Mouse (Mus musculus): Measurements from ENCODE around the gene Osbpl6. TPM values are rescaled to one million over a fixed set of nuclear protein-coding genes. Genes with fewer than 3 reads are reported as not detected.

Osbpl6 gene
- total and polyA plus RNA-seq, 2 experiments from 2014 or later = 30.9 to 37.8 TPM

DNA sequence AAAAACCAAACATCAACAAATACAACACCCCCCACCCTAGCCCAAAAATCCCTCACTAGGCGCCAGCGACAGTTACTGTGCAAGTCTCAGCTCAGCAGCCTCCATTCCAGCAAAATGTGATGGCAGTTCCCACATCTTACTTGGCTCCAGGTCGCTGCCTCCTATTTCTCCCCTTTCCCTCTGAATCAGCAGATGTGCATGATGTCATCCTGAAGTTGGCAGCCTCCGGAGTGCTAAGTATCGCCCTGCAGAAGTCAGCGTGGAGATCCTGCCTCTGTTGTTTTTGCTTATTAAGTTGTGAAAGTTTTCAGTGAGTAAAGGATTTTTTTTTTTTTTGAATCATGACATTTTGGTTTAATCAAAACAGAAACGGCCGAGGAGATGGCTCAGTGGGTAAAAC, 61.9 kb downstream of the Osbpl6 start:
- Histone ChIP-seq H3K27me3 (ENCODE audit: insufficient read depth, low read length) (no peaks in the 10 kb centered on the region), H3K27ac (no peak overlapping the region), H3K4me2 (ENCODE audit: low read depth, low read length) (no peak overlapping the region), H3K36me3 (ENCODE audit: insufficient read depth, low read length) (no peaks in the 10 kb centered on the region), H3K4me1 (ENCODE audit: insufficient read depth, low read length) (no peaks in the 10 kb centered on the region), H3K4me3 (ENCODE audit: low read length) (no peak overlapping the region), H3K9ac (replicated peaks; ENCODE audit: low read length) (no peak overlapping the region), H3K9me3 (ENCODE audit: low read length) (no peaks in the 10 kb centered on the region)
- ATAC-seq (no peak), DNase-seq (ENCODE audit: low spot score) (peak; percentile 10)
- TF ChIP-seq CTCF (IDR thresholded peaks at IDR 0.05; ENCODE audit: low read depth) = no peak
- 64% methylated on average over 8 of the region's 8 CpGs for WGBS

GRCm38 (mm10) chr2:76469091-76469750, 62.9 kb downstream of the Osbpl6 start:
- no peak for DNase-seq (ENCODE audit: low spot score)
- Histone ChIP-seq H3K4me3 (ENCODE audit: low read length) (no peak overlapping the region), H3K9ac (replicated peaks; ENCODE audit: low read length) (no peak overlapping the region), H3K27ac (no peak overlapping the region), H3K4me2 (ENCODE audit: low read depth, low read length) (no peak overlapping the region), H3K27me3 (ENCODE audit: insufficient read depth, low read length) (no peaks in the 10 kb centered on the region), H3K4me1 (ENCODE audit: insufficient read depth, low read length) (no peaks in the 10 kb centered on the region), H3K9me3 (ENCODE audit: low read length) (no peaks in the 10 kb centered on the region), H3K36me3 (ENCODE audit: insufficient read depth, low read length) (no peaks in the 10 kb centered on the region)
- no peak for TF ChIP-seq CTCF (IDR thresholded peaks at IDR 0.05; ENCODE audit: low read depth)
- no peak for ATAC-seq
- WGBS = 88% methylated on average over 6 of the region's 6 CpGs

DNA sequence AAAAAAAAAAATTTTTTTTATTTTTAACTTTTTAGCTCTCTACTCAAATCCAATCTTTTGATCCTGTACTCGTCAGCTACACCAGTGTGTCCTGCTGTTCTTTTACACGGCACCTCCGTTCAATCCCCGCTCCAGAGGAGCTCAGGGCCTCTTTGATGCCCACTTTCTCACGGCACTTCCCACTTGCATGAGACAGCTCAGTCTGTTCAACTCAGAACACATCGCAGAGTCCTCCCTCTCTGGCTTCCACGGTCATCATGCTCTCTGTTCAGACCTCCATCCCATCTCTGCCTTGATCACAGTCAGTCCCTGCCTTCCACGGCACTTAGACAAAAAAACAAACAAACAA, 63.4 kb downstream of the Osbpl6 start:
- ATAC-seq (no peak), DNase-seq (ENCODE audit: low spot score) (no peak)
- H3K36me3 ChIP-seq (ENCODE audit: insufficient read depth, low read length) = no peaks in the 10 kb centered on the region
- H3K4me2 ChIP-seq (ENCODE audit: low read depth, low read length) = no peak overlapping the region
- no peaks in the 10 kb centered on the region for H3K4me1 ChIP-seq (ENCODE audit: insufficient read depth, low read length)
- no peak overlapping the region for H3K9ac ChIP-seq (replicated peaks; ENCODE audit: low read length)
- no peak overlapping the region for H3K27ac ChIP-seq
- no peak overlapping the region for H3K4me3 ChIP-seq (ENCODE audit: low read length)
- H3K9me3 ChIP-seq (ENCODE audit: low read length) = no peaks in the 10 kb centered on the region
- TF ChIP-seq CTCF (IDR thresholded peaks at IDR 0.05; ENCODE audit: low read depth) = no peak
- no peaks in the 10 kb centered on the region for H3K27me3 ChIP-seq (ENCODE audit: insufficient read depth, low read length)
- WGBS = 67% methylated on average over 8 of the region's 8 CpGs

DNA sequence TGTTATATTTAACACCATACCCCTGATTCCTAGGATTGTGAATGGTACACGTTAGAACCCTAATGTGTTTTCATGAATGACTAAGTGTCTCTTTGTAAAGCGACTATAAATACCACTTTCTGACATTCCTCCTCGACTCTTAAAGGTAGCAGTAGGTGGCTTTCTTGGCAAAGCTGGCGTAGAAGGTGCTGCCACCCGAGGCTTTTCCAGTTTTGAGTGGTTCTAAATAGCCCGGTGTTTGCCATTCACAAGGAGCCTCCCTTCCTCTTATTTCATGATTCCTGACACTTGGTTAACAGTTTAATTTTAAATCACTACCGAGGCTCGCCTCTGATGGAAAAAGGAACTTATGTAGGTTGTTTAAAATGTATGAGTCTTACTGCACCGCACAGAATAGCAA, 64.1 kb downstream of the Osbpl6 start:
- no peaks in the 10 kb centered on the region for H3K36me3 ChIP-seq (ENCODE audit: insufficient read depth, low read length)
- H3K4me2 ChIP-seq (ENCODE audit: low read depth, low read length) = no peak overlapping the region
- no peaks in the 10 kb centered on the region for H3K27me3 ChIP-seq (ENCODE audit: insufficient read depth, low read length)
- WGBS = 88% methylated on average over 9 of the region's 9 CpGs
- TF ChIP-seq CTCF (IDR thresholded peaks at IDR 0.05; ENCODE audit: low read depth) = no peak
- ATAC-seq (no peak), DNase-seq (ENCODE audit: low spot score) (no peak)
- no peak overlapping the region for H3K9ac ChIP-seq (replicated peaks; ENCODE audit: low read length)
- H3K4me3 ChIP-seq (ENCODE audit: low read length) = no peak overlapping the region
- no peaks in the 10 kb centered on the region for H3K9me3 ChIP-seq (ENCODE audit: low read length)
- H3K4me1 ChIP-seq (ENCODE audit: insufficient read depth, low read length) = no peaks in the 10 kb centered on the region
- H3K27ac ChIP-seq = no peak overlapping the region

DNA sequence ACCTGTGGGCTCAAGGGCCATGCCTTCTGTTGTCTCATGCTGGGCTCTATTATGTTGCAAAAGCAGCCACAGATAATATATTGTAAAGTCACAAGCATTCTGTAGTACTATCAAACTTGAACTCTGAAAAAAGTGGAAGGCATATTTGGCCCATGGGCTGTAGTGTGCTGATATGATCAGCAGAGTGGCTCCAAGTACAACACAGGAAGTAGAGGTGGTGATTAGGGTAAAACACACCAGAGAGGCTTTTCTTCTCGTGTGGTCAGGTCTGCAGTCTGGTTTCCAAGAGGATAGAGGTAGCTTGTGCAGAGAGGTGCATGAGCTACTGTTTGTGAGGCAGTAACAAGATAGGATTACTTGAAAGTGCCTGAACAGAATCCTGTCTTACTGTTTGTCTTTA, 69.5 kb downstream of the Osbpl6 start:
- ATAC-seq = no peak
- no peak overlapping the region for H3K9ac ChIP-seq (replicated peaks; ENCODE audit: low read length)
- WGBS = 86% methylated on average over 1 of the region's 1 CpGs

GRCm38 (mm10) chr2:76488764-76489163, 82.5 kb downstream of the Osbpl6 start:
- H3K36me3 ChIP-seq (ENCODE audit: insufficient read depth, low read length) = no peaks in the 10 kb centered on the region
- no peaks in the 10 kb centered on the region for H3K27me3 ChIP-seq (ENCODE audit: insufficient read depth, low read length)
- TF ChIP-seq CTCF (IDR thresholded peaks at IDR 0.05; ENCODE audit: low read depth) = no peak
- no peak for ATAC-seq
- no peak overlapping the region for H3K4me2 ChIP-seq (ENCODE audit: low read depth, low read length)
- no peak overlapping the region for H3K27ac ChIP-seq
- DNase-seq (ENCODE audit: low spot score) = no peak
- 0 out of 2 replicates have a peak, but pooled peaks cover 4% of the 10 kb centered on the region for H3K4me1 ChIP-seq (ENCODE audit: insufficient read depth, low read length)
- no peaks in the 10 kb centered on the region for H3K9me3 ChIP-seq (ENCODE audit: low read length)
- no peak overlapping the region for H3K9ac ChIP-seq (replicated peaks; ENCODE audit: low read length)
- no peak overlapping the region for H3K4me3 ChIP-seq (ENCODE audit: low read length)
- 67% methylated on average over 4 of the region's 4 CpGs for WGBS

More for the DNA sequence above, 69.5 kb downstream of the Osbpl6 start:
- Histone ChIP-seq H3K27me3 (ENCODE audit: insufficient read depth, low read length) (no peaks in the 10 kb centered on the region), H3K36me3 (ENCODE audit: insufficient read depth, low read length) (no peaks in the 10 kb centered on the region), H3K9me3 (ENCODE audit: low read length) (no peaks in the 10 kb centered on the region), H3K4me3 (ENCODE audit: low read length) (no peak overlapping the region), H3K4me1 (ENCODE audit: insufficient read depth, low read length) (no peaks in the 10 kb centered on the region), H3K4me2 (ENCODE audit: low read depth, low read length) (no peak overlapping the region), H3K27ac (no peak overlapping the region)
- TF ChIP-seq CTCF (IDR thresholded peaks at IDR 0.05; ENCODE audit: low read depth) = no peak
- DNase-seq (ENCODE audit: low spot score) = no peak

DNA sequence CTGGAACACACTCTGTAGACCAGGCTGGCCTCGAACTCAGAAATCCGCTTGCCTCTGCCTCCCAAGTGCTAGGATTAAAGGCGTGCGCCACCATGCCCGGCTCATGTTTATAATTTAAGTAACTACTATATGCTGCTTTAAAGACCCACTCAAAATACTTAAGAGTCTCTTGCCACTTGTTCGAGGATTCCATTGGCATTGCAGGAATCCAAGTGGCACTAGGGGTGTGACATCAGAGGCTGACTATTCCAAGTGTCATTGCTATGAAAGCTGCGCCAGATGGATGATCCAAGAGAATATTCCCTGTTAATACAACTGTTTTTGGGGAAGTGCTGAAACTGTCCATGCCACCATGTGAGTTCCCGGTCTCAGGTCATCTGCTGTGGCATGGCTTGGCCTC, 83.9 kb downstream of the Osbpl6 start:
- WGBS = 95% methylated on average over 8 of the region's 8 CpGs
- ATAC-seq (no peak), DNase-seq (ENCODE audit: low spot score) (no peak)
- Histone ChIP-seq H3K4me2 (ENCODE audit: low read depth, low read length) (no peak overlapping the region), H3K36me3 (ENCODE audit: insufficient read depth, low read length) (no peaks in the 10 kb centered on the region), H3K4me3 (ENCODE audit: low read length) (no peak overlapping the region), H3K4me1 (ENCODE audit: insufficient read depth, low read length) (0 out of 2 replicates have a peak, but pooled peaks cover 4% of the 10 kb centered on the region), H3K9me3 (ENCODE audit: low read length) (no peaks in the 10 kb centered on the region), H3K27ac (no peak overlapping the region), H3K27me3 (ENCODE audit: insufficient read depth, low read length) (no peaks in the 10 kb centered on the region), H3K9ac (replicated peaks; ENCODE audit: low read length) (no peak overlapping the region)
- no peak for TF ChIP-seq CTCF (IDR thresholded peaks at IDR 0.05; ENCODE audit: low read depth)
